Comparison of ENCODE assay signal across 8 mouse cellular contexts in genomic region chr4:106912689-106913041, GRCm38 (mm10). TPM values are rescaled to one million over a fixed set of nuclear protein-coding genes. Genes with fewer than 3 reads are reported as not detected.
DNase-seq lines count a peak whose midpoint lies in the region; ATAC-seq and TF ChIP-seq lines count a peak whose summit lies in the region.

No protein-coding gene starts in this region.

- no peak for DNase-seq in layer of hippocampus, adult 2 months (ENCODE audit: low spot score in 2 of 2)
- DNase-seq in layer of hippocampus, adult 11-12 months (ENCODE audit: low spot score): no peak
- no peak for DNase-seq in hindbrain, postnatal 0 days (ENCODE audit: low spot score)
- DNase-seq in gastrocnemius, postnatal 4 days (ENCODE audit: low spot score in 2 of 2): no peak
- no peak for DNase-seq in cerebellum, postnatal 25 days
- no peak for DNase-seq in natural killer cell, adult 2 months (ENCODE audit: low spot score in 2 of 2)

- H3K27ac ChIP-seq in layer of hippocampus, adult 2 months: peak overlapping the region; percentile 89
- H3K27ac ChIP-seq in embryonic facial prominence, embryonic 12.5 days: peak overlapping the region; percentile 100
- peak overlapping the region; percentile 91 for H3K27ac ChIP-seq in hindbrain, postnatal 0 days
- peak overlapping the region; percentile 100 for H3K27ac ChIP-seq in midbrain, embryonic 16.5 days (ENCODE audit: low read length)

- H3K4me3 ChIP-seq in layer of hippocampus, adult 2 months: peak overlapping the region; percentile 80
- peak overlapping the region; percentile 100 for H3K4me3 ChIP-seq in embryonic facial prominence, embryonic 12.5 days
- H3K4me3 ChIP-seq in hindbrain, postnatal 0 days (ENCODE audit: low read length): peak overlapping the region; percentile 96
- H3K4me3 ChIP-seq in midbrain, embryonic 16.5 days (ENCODE audit: low read depth, low read length): peak overlapping the region; percentile 100

- peaks cover 56% of the 10 kb centered on the region for H3K4me1 ChIP-seq in embryonic facial prominence, embryonic 12.5 days
- H3K4me1 ChIP-seq in hindbrain, postnatal 0 days (ENCODE audit: insufficient read depth, low read length): peaks cover 29% of the 10 kb centered on the region
- H3K4me1 ChIP-seq in midbrain, embryonic 16.5 days (ENCODE audit: control insufficient read depth, insufficient read depth, low read length): peaks cover 53% of the 10 kb centered on the region

- no peak for ATAC-seq in embryonic facial prominence, embryonic 12.5 days (ENCODE audit: insufficient number of reproducible peaks, insufficient read depth, low FRiP score, low TSS enrichment)
- ATAC-seq in hindbrain, postnatal 0 days: no peak
- ATAC-seq in midbrain, embryonic 16.5 days: no peak

- no peaks in the 10 kb centered on the region for H3K9me3 ChIP-seq in embryonic facial prominence, embryonic 12.5 days
- H3K9me3 ChIP-seq in hindbrain, postnatal 0 days (ENCODE audit: low read length): no peaks in the 10 kb centered on the region
- no peaks in the 10 kb centered on the region for H3K9me3 ChIP-seq in midbrain, embryonic 16.5 days (replicated peaks; ENCODE audit: control insufficient read depth, low read length, poor library complexity, severe bottlenecking)

- WGBS in embryonic facial prominence, embryonic 12.5 days: 4% methylated on average over 6 of the region's 6 CpGs
- 9% methylated on average over 6 of the region's 6 CpGs for WGBS in hindbrain, postnatal 0 days
- WGBS in midbrain, embryonic 16.5 days: 0% methylated on average over 6 of the region's 6 CpGs

- H3K27me3 ChIP-seq in embryonic facial prominence, embryonic 12.5 days: no peaks in the 10 kb centered on the region
- no peaks in the 10 kb centered on the region for H3K27me3 ChIP-seq in hindbrain, postnatal 0 days (ENCODE audit: insufficient read depth, low read length)
- H3K27me3 ChIP-seq in midbrain, embryonic 16.5 days (ENCODE audit: control insufficient read depth, insufficient read depth, low read depth, low read length): no peaks in the 10 kb centered on the region

- H3K36me3 ChIP-seq in embryonic facial prominence, embryonic 12.5 days: peaks cover 42% of the 10 kb centered on the region
- peaks cover 19% of the 10 kb centered on the region for H3K36me3 ChIP-seq in hindbrain, postnatal 0 days (ENCODE audit: insufficient read depth, low read length)
- peaks cover 12% of the 10 kb centered on the region for H3K36me3 ChIP-seq in midbrain, embryonic 16.5 days (ENCODE audit: control insufficient read depth, insufficient read depth, low read length)

- H3K4me2 ChIP-seq in embryonic facial prominence, embryonic 12.5 days (replicated peaks): peak overlapping the region; percentile 95
- peak overlapping the region; percentile 81 for H3K4me2 ChIP-seq in hindbrain, postnatal 0 days (ENCODE audit: low read depth, low read length)
- H3K4me2 ChIP-seq in midbrain, embryonic 16.5 days (ENCODE audit: low read length): peak overlapping the region; percentile 81

- TF ChIP-seq CTCF in layer of hippocampus, adult 2 months (conservative IDR thresholded peaks at IDR 0.05): no peak
- TF ChIP-seq CTCF in hindbrain, postnatal 0 days (IDR thresholded peaks at IDR 0.05; ENCODE audit: low read depth): no peak

- peak overlapping the region; percentile 100 for H3K9ac ChIP-seq in embryonic facial prominence, embryonic 12.5 days
- H3K9ac ChIP-seq in hindbrain, postnatal 0 days (replicated peaks; ENCODE audit: low read length): peak overlapping the region; percentile 92
- peak overlapping the region; percentile 98 for H3K9ac ChIP-seq in midbrain, embryonic 16.5 days (ENCODE audit: low read depth, low read length)

RNA-seq across cellular contexts. Expression of gene Ssbp3, which starts 2.2 kb away (rescaled TPM):
- total RNA-seq in layer of hippocampus, adult 2 months (2021): 100 to 1,000 TPM; 157 TPM
- 275 and 279 TPM in 2 replicates for polyA plus RNA-seq in embryonic facial prominence, embryonic 12.5 days (2016; fragmentation: Nextera tagmentation; extraction: Ambion mirVana)
- 155 and 156 TPM in 2 replicates for total RNA-seq in hindbrain, postnatal 0 days (2014; rRNA removed)
- polyA plus RNA-seq in hindbrain, postnatal 0 days (2015; fragmentation: Nextera tagmentation; extraction: Ambion mirVana): 102 and 108 TPM in 2 replicates
- polyA plus RNA-seq in midbrain, embryonic 16.5 days (2015; fragmentation: Nextera tagmentation; extraction: Ambion mirVana): 129 and 164 TPM in 2 replicates
- 10 to 100 TPM; 65.7 to 73.4 TPM for total RNA-seq in gastrocnemius, postnatal 4 days (2021)
